Mouse (Mus musculus): Measurements from ENCODE around the gene Sec13. TPM values are rescaled to one million over a fixed set of nuclear protein-coding genes. Genes with fewer than 3 reads are reported as not detected.
A peak's percentile ranks its signal among the peaks of the same experiment; 100 is the strongest.

The Sec13 gene
- 196 TPM in 2 replicates for polyA plus RNA-seq (2014; fragmentation: Nextera tagmentation; extraction: Ambion mirVana)

DNA sequence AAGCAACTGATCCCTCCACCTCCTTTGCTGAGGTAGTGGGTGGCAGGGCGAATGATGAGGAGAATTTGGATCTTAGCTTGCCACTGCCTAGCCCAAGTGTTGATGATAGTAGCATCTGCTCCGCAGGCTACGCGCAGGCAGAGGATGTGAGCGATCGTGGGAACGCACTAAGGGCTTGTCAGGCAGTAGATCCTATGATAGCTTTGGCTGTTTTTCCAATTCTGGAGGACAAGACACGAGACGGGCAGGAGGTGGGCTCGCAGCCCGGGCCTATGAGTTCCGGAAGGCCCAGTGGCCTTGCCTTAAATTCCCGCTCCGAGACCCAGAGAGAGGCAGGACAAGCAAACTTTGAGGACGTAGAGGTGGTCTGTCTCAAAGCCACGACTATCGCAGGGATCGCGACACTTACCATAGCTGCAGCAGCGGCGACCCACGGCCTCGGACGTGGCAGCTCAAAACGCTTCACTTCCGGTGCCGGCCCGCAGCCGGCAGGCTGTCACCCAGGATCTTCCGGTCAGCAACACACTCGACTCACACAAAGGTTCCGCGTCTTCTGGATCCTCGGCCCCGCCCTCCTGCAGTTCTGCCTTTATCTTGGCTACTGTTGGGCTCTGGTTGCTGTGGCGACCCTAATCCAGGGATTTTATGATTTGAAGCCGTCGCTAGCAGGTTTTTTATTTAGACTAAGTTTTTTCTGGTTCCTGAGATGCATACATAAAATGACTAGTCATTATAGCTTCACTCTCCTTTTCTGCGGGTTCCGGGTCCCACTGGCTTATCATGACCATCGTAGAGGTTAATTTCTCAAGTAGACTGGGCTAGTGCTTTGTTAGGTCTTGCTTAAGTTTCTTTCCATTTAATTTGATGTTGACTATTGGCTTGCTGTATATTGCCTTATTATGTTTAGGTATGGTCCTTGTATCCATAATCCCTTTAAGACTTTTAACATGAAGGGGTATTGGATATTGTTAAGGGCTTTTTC lies at the start of gene Sec13:
Sec13 (minus strand) TSS at position 508 of the 982 bp plus-strand sequence.
- H3K36me3 ChIP-seq (replicated peaks; ENCODE audit: control insufficient read depth, insufficient read depth), result peaks cover 28% of the 10 kb centered on the region
- H3K4me1 ChIP-seq (replicated peaks; ENCODE audit: control insufficient read depth, insufficient read depth, low read length), result peaks cover 10% of the 10 kb centered on the region
- H3K9ac ChIP-seq, result peak within 1 kb of the TSS; percentile 86
- peak within 1 kb of the TSS; percentile 78 for H3K27ac ChIP-seq
- H3K9me3 ChIP-seq (ENCODE audit: control insufficient read depth, low read length), result no peaks in the 10 kb centered on the region
- peak within 1 kb of the TSS; percentile 87 for H3K4me3 ChIP-seq (replicated peaks; ENCODE audit: low read length)
- DNase-seq (ENCODE audit: low spot score) (peak; percentile 94), ATAC-seq (ENCODE audit: low FRiP score) (peak; percentile 91)
- peak within 1 kb of the TSS; percentile 96 for H3K4me2 ChIP-seq (replicated peaks)
- no peaks in the 10 kb centered on the region for H3K27me3 ChIP-seq (ENCODE audit: control insufficient read depth, insufficient read depth, low read length)
- WGBS, result 7% methylated on average over 41 of the region's 41 CpGs

DNA sequence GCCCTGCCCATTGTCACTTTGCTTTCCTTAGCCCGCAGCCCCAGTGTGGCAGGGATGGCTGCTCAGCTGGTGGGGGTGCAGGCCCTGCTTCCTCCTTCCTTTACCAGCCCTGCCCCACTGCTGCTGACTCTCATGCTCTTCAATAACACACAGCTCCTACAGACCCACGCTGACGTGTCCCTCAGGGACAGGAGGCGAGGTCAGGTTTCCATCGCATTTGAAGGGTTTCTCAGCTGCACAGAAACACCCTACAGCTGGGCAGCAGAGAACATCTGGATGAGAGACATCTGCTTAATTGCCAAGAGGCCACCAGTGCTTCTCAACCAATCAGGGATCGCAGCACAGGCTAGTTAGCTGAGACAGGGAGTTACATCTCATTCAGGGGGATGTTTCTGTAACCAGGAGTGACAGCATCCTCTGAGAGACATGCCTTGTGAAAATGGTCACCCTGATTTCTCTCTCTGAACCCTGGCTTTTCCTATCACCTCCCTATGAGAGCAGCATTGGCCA lies 47.0 kb upstream of the Sec13 start:
- peaks cover 54% of the 10 kb centered on the region for H3K36me3 ChIP-seq (replicated peaks; ENCODE audit: control insufficient read depth, insufficient read depth)
- WGBS, result 39% methylated on average over 6 of the region's 6 CpGs
- H3K4me2 ChIP-seq (replicated peaks), result no peak overlapping the region
- no peak overlapping the region for H3K27ac ChIP-seq
- no peaks in the 10 kb centered on the region for H3K9me3 ChIP-seq (ENCODE audit: control insufficient read depth, low read length)
- no peaks in the 10 kb centered on the region for H3K4me1 ChIP-seq (replicated peaks; ENCODE audit: control insufficient read depth, insufficient read depth, low read length)
- H3K9ac ChIP-seq, result no peak overlapping the region
- no peak for ATAC-seq (ENCODE audit: low FRiP score)
- DNase-seq (ENCODE audit: low spot score), result no peak
- no peak overlapping the region for H3K4me3 ChIP-seq (replicated peaks; ENCODE audit: low read length)
- no peaks in the 10 kb centered on the region for H3K27me3 ChIP-seq (ENCODE audit: control insufficient read depth, insufficient read depth, low read length)

- no peaks in the 10 kb centered on the region for H3K4me1 ChIP-seq (replicated peaks; ENCODE audit: control insufficient read depth, insufficient read depth, low read length)
- H3K9me3 ChIP-seq (ENCODE audit: control insufficient read depth, low read length), result no peaks in the 10 kb centered on the region
- WGBS, result 85% methylated on average over 7 of the region's 7 CpGs
- H3K27me3 ChIP-seq (ENCODE audit: control insufficient read depth, insufficient read depth, low read length), result no peaks in the 10 kb centered on the region
- no peak overlapping the region for H3K27ac ChIP-seq
- peaks cover 42% of the 10 kb centered on the region for H3K36me3 ChIP-seq (replicated peaks; ENCODE audit: control insufficient read depth, insufficient read depth)
- no peak overlapping the region for H3K4me2 ChIP-seq (replicated peaks)
- ATAC-seq (ENCODE audit: low FRiP score) (no peak), DNase-seq (ENCODE audit: low spot score) (no peak)
- H3K9ac ChIP-seq, result no peak overlapping the region
- no peak overlapping the region for H3K4me3 ChIP-seq (replicated peaks; ENCODE audit: low read length)
These were observed 45.1 kb upstream of the Sec13 start for GRCm38 (mm10) chr6:113785658-113786057.

DNA sequence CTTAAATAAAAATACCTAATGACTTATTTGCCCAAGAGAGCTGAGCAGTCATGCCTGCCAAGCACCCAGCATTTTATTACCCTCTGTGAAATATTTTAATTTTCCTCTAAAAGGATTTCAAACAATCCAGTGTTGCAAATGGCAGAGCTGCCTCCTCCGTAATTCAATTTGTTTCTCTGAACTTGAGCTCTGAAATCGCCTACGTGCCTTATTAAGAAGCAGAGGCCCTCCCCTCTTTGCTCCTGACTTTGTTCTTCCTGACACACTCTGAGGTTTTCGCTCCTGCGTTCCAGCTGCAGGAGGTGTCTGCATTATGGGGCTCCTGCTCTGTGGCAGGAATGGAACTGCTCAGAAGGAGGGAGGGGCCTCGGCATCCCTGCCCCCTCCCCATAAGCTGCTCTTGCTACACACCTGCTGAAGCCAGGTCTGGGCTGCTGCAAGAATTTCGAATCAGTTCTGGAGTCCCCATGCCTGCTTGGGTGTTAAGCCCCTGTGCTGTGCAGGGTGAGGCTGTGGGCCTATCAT lies 37.7 kb upstream of the Sec13 start:
- Histone ChIP-seq H3K27me3 (ENCODE audit: control insufficient read depth, insufficient read depth, low read length) (no peaks in the 10 kb centered on the region), H3K27ac (no peak overlapping the region), H3K9me3 (ENCODE audit: control insufficient read depth, low read length) (no peaks in the 10 kb centered on the region), H3K4me2 (replicated peaks) (no peak overlapping the region), H3K4me3 (replicated peaks; ENCODE audit: low read length) (no peak overlapping the region), H3K4me1 (replicated peaks; ENCODE audit: control insufficient read depth, insufficient read depth, low read length) (no peaks in the 10 kb centered on the region), H3K9ac (no peak overlapping the region), H3K36me3 (replicated peaks; ENCODE audit: control insufficient read depth, insufficient read depth) (peaks cover 37% of the 10 kb centered on the region)
- DNase-seq (ENCODE audit: low spot score) (no peak), ATAC-seq (ENCODE audit: low FRiP score) (no peak)
- 67% methylated on average over 7 of the region's 7 CpGs for whole genome bisulfite sequencing

- no peak for DNase-seq (ENCODE audit: low spot score)
These were observed 28.3 kb upstream of the Sec13 start for GRCm38 (mm10) chr6:113768804-113769203.

DNA sequence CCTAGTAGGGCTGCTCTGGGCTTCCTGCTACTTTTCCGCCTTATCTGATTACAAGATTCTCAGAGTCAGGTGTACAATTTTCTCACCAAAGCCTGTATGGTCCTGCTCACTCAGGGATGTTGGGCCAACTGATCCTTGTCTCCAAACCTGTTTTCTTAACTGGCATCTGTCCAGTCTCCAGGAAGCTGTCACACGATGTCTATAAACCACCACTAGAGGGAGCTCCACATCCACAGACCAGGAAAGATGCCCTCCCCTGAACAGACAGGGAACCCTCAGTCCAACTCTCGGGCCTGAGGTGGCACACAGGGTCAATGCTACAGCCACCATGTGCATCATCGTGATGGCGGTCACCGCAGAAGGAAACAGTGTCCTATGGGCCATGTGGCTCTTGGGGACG lies 21.1 kb upstream of the Sec13 start:
- peak; percentile 89 for DNase-seq (ENCODE audit: low spot score)

More at GRCm38 (mm10) chr6:113768804-113769203, 28.3 kb upstream of the Sec13 start:
- Histone ChIP-seq H3K9me3 (ENCODE audit: control insufficient read depth, low read length) (no peaks in the 10 kb centered on the region), H3K4me3 (replicated peaks; ENCODE audit: low read length) (no peak overlapping the region), H3K27ac (no peak overlapping the region), H3K9ac (no peak overlapping the region), H3K27me3 (ENCODE audit: control insufficient read depth, insufficient read depth, low read length) (no peaks in the 10 kb centered on the region), H3K4me2 (replicated peaks) (no peak overlapping the region), H3K36me3 (replicated peaks; ENCODE audit: control insufficient read depth, insufficient read depth) (peaks cover 53% of the 10 kb centered on the region), H3K4me1 (replicated peaks; ENCODE audit: control insufficient read depth, insufficient read depth, low read length) (no peaks in the 10 kb centered on the region)
- no peak for ATAC-seq (ENCODE audit: low FRiP score)
- WGBS, result 69% methylated on average over 11 of the region's 11 CpGs

GRCm38 (mm10) chr6:113749119-113749685 lies 8.7 kb upstream of the Sec13 start:
- H3K4me3 ChIP-seq (replicated peaks; ENCODE audit: low read length), result no peak overlapping the region
- H3K4me2 ChIP-seq (replicated peaks), result no peak overlapping the region
- WGBS, result 66% methylated on average over 17 of the region's 17 CpGs
- no peaks in the 10 kb centered on the region for H3K4me1 ChIP-seq (replicated peaks; ENCODE audit: control insufficient read depth, insufficient read depth, low read length)
- ATAC-seq (ENCODE audit: low FRiP score), result no peak
- no peak overlapping the region for H3K9ac ChIP-seq
- H3K27me3 ChIP-seq (ENCODE audit: control insufficient read depth, insufficient read depth, low read length), result no peaks in the 10 kb centered on the region
- no peak overlapping the region for H3K27ac ChIP-seq
- H3K9me3 ChIP-seq (ENCODE audit: control insufficient read depth, low read length), result no peaks in the 10 kb centered on the region
- peaks cover 49% of the 10 kb centered on the region for H3K36me3 ChIP-seq (replicated peaks; ENCODE audit: control insufficient read depth, insufficient read depth)
- DNase-seq (ENCODE audit: low spot score), result no peak

More for the DNA sequence above, 21.1 kb upstream of the Sec13 start:
- ATAC-seq (ENCODE audit: low FRiP score), result peak; percentile 64; the same call in 1 of the 2 replicates
- H3K4me1 ChIP-seq (replicated peaks; ENCODE audit: control insufficient read depth, insufficient read depth, low read length), result no peaks in the 10 kb centered on the region
- H3K9me3 ChIP-seq (ENCODE audit: control insufficient read depth, low read length), result no peaks in the 10 kb centered on the region
- peaks cover 64% of the 10 kb centered on the region for H3K36me3 ChIP-seq (replicated peaks; ENCODE audit: control insufficient read depth, insufficient read depth)
- no peak overlapping the region for H3K4me2 ChIP-seq (replicated peaks)
- WGBS, result 24% methylated on average over 7 of the region's 7 CpGs
- no peak overlapping the region for H3K4me3 ChIP-seq (replicated peaks; ENCODE audit: low read length)
- no peaks in the 10 kb centered on the region for H3K27me3 ChIP-seq (ENCODE audit: control insufficient read depth, insufficient read depth, low read length)
- no peak overlapping the region for H3K27ac ChIP-seq
- no peak overlapping the region for H3K9ac ChIP-seq

GRCm38 (mm10) chr6:113748351-113748750 lies 7.8 kb upstream of the Sec13 start:
- WGBS, result 39% methylated on average over 26 of the region's 26 CpGs
- H3K4me1 ChIP-seq (replicated peaks; ENCODE audit: control insufficient read depth, insufficient read depth, low read length), result no peaks in the 10 kb centered on the region

GRCm38 (mm10) chr6:113747284-113747683 lies 6.7 kb upstream of the Sec13 start:
- peaks cover 31% of the 10 kb centered on the region for H3K36me3 ChIP-seq (replicated peaks; ENCODE audit: control insufficient read depth, insufficient read depth)
- H3K27me3 ChIP-seq (ENCODE audit: control insufficient read depth, insufficient read depth, low read length), result no peaks in the 10 kb centered on the region
- no peaks in the 10 kb centered on the region for H3K9me3 ChIP-seq (ENCODE audit: control insufficient read depth, low read length)
- H3K4me2 ChIP-seq (replicated peaks), result no peak overlapping the region
- H3K9ac ChIP-seq, result no peak overlapping the region
- no peak for DNase-seq (ENCODE audit: low spot score)
- ATAC-seq (ENCODE audit: low FRiP score), result no peak
- H3K27ac ChIP-seq, result no peak overlapping the region
- H3K4me1 ChIP-seq (replicated peaks; ENCODE audit: control insufficient read depth, insufficient read depth, low read length), result no peaks in the 10 kb centered on the region
- WGBS, result 90% methylated on average over 14 of the region's 14 CpGs
- no peak overlapping the region for H3K4me3 ChIP-seq (replicated peaks; ENCODE audit: low read length)

More at GRCm38 (mm10) chr6:113748351-113748750, 7.8 kb upstream of the Sec13 start:
- Histone ChIP-seq H3K9ac (no peak overlapping the region), H3K4me3 (replicated peaks; ENCODE audit: low read length) (no peak overlapping the region), H3K4me2 (replicated peaks) (no peak overlapping the region), H3K27me3 (ENCODE audit: control insufficient read depth, insufficient read depth, low read length) (no peaks in the 10 kb centered on the region), H3K9me3 (ENCODE audit: control insufficient read depth, low read length) (no peaks in the 10 kb centered on the region), H3K36me3 (replicated peaks; ENCODE audit: control insufficient read depth, insufficient read depth) (peaks cover 41% of the 10 kb centered on the region), H3K27ac (no peak overlapping the region)
- DNase-seq (ENCODE audit: low spot score) (no peak), ATAC-seq (ENCODE audit: low FRiP score) (no peak)
